Mouse (Mus musculus) heart, embryonic 11.5 days (tissue): ENCODE data around the gene Pgm5. TPM values are rescaled to one million over a fixed set of nuclear protein-coding genes. Genes with fewer than 3 reads are reported as not detected.

Experiments used
- ATAC-seq: fragments of 200-750 bp; cut with Nextera tagmentation; replicated peaks from 2 replicates; pipeline ENCODE4 v1.8.0; 2017; ENCODE audit warnings: moderate library complexity; ENCODE audit not compliant: insufficient number of reproducible peaks, low FRiP score, low TSS enrichment
- H3K27ac ChIP-seq: fragments of 300-500 bp; sonication (generic); 2 replicates; pipeline ENCODE4 v1.5.1; 2014; ENCODE audit warnings: mild to moderate bottlenecking, low read depth, low read length
- H3K27me3 ChIP-seq: fragments of 300-500 bp; sonication (generic); 2 replicates; pipeline ENCODE4 v1.6.1; 2014; ENCODE audit warnings: mild to moderate bottlenecking, low read length, mixed read lengths; ENCODE audit not compliant: control insufficient read depth, insufficient read depth
- H3K36me3 ChIP-seq: fragments of 300-500 bp; sonication (generic); 2 replicates; pipeline ENCODE4 v1.6.1; 2014; ENCODE audit warnings: mild to moderate bottlenecking, low read length, moderate library complexity, mixed read lengths; ENCODE audit not compliant: control insufficient read depth, insufficient read depth
- H3K4me1 ChIP-seq: fragments of 300-500 bp; sonication (generic); 2 replicates; pipeline ENCODE4 v1.6.1; 2014; ENCODE audit warnings: low read length; ENCODE audit not compliant: control insufficient read depth, insufficient read depth
- H3K4me2 ChIP-seq: fragments of 300-500 bp; sonication (generic); 2 replicates; pipeline ENCODE4 v1.6.1; 2014; ENCODE audit warnings: mild to moderate bottlenecking, moderate library complexity
- H3K4me3 ChIP-seq: fragments of 300-500 bp; sonication (generic); 2 replicates; pipeline ENCODE4 v1.5.1; 2014; ENCODE audit warnings: low read depth, low read length
- H3K9ac ChIP-seq: fragments of 300-500 bp; sonication (generic); 2 replicates; pipeline ENCODE4 v1.6.1; 2014; ENCODE audit warnings: mild to moderate bottlenecking, low read depth, low read length, moderate library complexity
- H3K9me3 ChIP-seq: fragments of 300-500 bp; sonication (generic); replicated peaks from 2 replicates; pipeline ENCODE4 v1.6.1; 2016; ENCODE audit warnings: low read length; ENCODE audit not compliant: control insufficient read depth
- WGBS: fragments of 180-500 bp; shearing (Covaris S2); extraction: QIAGEN DNeasy Blood & Tissue Kit; methylation state at CpG from one replicate; pipeline ENCODE4 v1.1.7; 2014; ENCODE audit not compliant: insufficient replicate concordance; 5-methylcytosine and 5-hydroxymethylcytosine counted together
- polyA plus RNA-seq: library from polyadenylated mRNA; unstranded; fragments of >200 nt; fragmentation: Nextera tagmentation; extraction: Ambion mirVana; gene quantifications from 2 replicates; pipeline ENCODE4 v1.2.1, GENCODE M21; 2014

Gene Pgm5
- polyA plus RNA-seq, 1 experiment from 2014 or later, result 6.3 TPM

DNA sequence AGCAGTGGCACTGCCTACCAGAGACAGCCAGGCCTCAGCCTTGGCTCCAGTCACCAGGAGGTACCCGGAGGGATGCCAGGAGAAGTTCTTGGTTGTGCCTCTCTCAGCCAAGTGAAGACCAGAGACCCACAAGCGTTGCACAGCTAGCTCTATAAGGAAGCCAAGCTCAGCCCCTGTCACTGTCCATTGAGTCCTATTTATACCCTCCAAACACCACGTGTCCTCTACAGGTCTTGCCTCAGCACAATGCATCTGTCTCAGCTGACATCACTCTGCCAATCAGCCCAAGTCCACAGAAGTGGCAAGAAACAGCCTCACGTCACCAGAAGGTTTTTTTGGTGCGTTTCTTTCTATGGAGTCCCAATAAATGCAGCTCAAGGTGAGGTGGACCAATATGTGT is 161.0 kb downstream of the Pgm5 start:
- H3K4me3 ChIP-seq, result no peak overlapping the region
- no peaks in the 10 kb centered on the region for H3K36me3 ChIP-seq
- no peak overlapping the region for H3K4me2 ChIP-seq
- no peak overlapping the region for H3K27ac ChIP-seq
- H3K4me1 ChIP-seq, result 0 out of 2 replicates have a peak, but pooled peaks cover 5% of the 10 kb centered on the region
- H3K9me3 ChIP-seq, result no peaks in the 10 kb centered on the region
- WGBS, result 67% methylated on average over 5 of the region's 5 CpGs
- H3K9ac ChIP-seq, result no peak overlapping the region
- no peaks in the 10 kb centered on the region for H3K27me3 ChIP-seq
- no peak for ATAC-seq

DNA sequence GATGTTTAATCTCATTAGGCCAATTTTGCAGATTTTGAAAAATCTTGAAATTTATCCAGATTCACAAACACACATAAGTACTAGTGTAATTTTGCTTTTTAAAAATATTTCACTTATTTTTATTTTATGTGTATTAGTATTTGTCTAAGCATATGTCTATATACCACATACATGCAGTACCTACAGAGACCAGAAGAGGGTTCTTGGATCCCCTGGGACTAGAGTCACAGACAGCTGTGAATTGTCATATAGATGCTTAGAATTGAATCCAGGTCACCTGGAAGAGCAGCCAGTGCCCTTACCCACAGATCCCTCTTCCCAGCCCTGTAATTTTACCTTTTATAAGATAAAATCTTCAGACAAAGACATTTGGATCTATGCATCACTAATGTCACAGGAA is 161.7 kb downstream of the Pgm5 start:
- Histone ChIP-seq H3K4me3 (no peak overlapping the region), H3K27me3 (no peaks in the 10 kb centered on the region), H3K36me3 (no peaks in the 10 kb centered on the region), H3K4me1 (0 out of 2 replicates have a peak, but pooled peaks cover 5% of the 10 kb centered on the region), H3K9me3 (no peaks in the 10 kb centered on the region), H3K27ac (no peak overlapping the region), H3K4me2 (no peak overlapping the region), H3K9ac (no peak overlapping the region)
- no peak for ATAC-seq

- Histone ChIP-seq H3K9me3 (no peaks in the 10 kb centered on the region), H3K9ac (no peak overlapping the region), H3K4me1 (0 out of 2 replicates have a peak, but pooled peaks cover 5% of the 10 kb centered on the region), H3K4me3 (no peak overlapping the region), H3K4me2 (no peak overlapping the region), H3K27ac (no peak overlapping the region), H3K27me3 (no peaks in the 10 kb centered on the region), H3K36me3 (no peaks in the 10 kb centered on the region)
- ATAC-seq, result no peak
- 69% methylated on average over 3 of the region's 3 CpGs for WGBS
These were observed 162.5 kb downstream of the Pgm5 start for GRCm38 (mm10) chr19:24699196-24699595.

- Histone ChIP-seq H3K4me2 (no peak overlapping the region), H3K4me3 (no peak overlapping the region), H3K27me3 (no peaks in the 10 kb centered on the region), H3K9ac (no peak overlapping the region), H3K36me3 (no peaks in the 10 kb centered on the region), H3K4me1 (0 out of 2 replicates have a peak, but pooled peaks cover 5% of the 10 kb centered on the region), H3K9me3 (no peaks in the 10 kb centered on the region), H3K27ac (no peak overlapping the region)
- ATAC-seq, result no peak
- 59% methylated on average over 5 of the region's 5 CpGs for WGBS
These were observed 163.0 kb downstream of the Pgm5 start for GRCm38 (mm10) chr19:24698651-24699050.

GRCm38 (mm10) chr19:24697946-24698345 is 163.7 kb downstream of the Pgm5 start:
- Histone ChIP-seq H3K4me3 (no peak overlapping the region), H3K9me3 (no peaks in the 10 kb centered on the region), H3K4me2 (no peak overlapping the region), H3K36me3 (no peaks in the 10 kb centered on the region), H3K27me3 (no peaks in the 10 kb centered on the region), H3K4me1 (0 out of 2 replicates have a peak, but pooled peaks cover 5% of the 10 kb centered on the region), H3K9ac (no peak overlapping the region), H3K27ac (no peak overlapping the region)
- 33% methylated on average over 1 of the region's 1 CpGs for WGBS
- ATAC-seq, result no peak

DNA sequence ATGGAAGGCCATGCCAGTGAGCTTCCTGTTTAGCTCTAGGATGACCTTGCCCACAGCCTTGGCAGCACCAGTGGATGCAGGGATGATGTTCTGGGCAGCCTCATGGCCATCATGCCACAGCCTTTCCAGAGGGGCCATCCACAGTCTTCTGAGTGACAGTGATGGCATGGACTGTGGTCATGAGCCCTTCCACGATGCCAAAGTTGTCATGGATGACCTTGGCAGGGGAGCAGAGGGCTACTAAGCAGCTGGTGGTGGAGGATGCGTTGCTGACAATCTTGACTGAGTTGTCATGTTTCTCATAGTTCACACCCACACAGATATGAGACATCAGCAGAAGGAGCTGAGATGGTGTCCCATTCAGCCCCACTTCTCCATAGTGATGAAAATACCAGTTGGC is 169.0 kb downstream of the Pgm5 start:
- Histone ChIP-seq H3K9me3 (no peaks in the 10 kb centered on the region), H3K27me3 (no peaks in the 10 kb centered on the region), H3K4me2 (no peak overlapping the region), H3K27ac (no peak overlapping the region), H3K4me1 (peaks cover 4% of the 10 kb centered on the region), H3K9ac (no peak overlapping the region), H3K4me3 (no peak overlapping the region), H3K36me3 (no peaks in the 10 kb centered on the region)
- no peak for ATAC-seq
- 61% methylated on average over 2 of the region's 2 CpGs for WGBS

DNA sequence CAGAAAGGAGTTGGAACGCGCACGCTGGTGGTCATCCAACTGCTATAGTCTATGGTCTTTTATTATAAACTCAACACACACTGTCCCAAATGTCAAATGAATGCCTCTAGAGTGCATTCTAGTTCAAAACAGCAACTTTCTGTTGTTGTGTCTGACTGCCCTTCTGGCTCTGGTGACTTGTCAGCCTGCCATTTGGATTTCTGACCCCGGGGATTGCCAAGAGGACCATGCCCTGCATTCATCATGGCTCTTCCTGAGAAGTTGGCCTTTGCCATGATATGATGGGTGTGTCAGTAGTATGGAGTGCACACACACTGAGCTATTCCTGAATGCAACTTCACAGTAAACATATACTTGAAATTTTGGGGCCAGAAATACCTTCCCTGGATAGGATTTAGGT is 172.1 kb downstream of the Pgm5 start:
- no peak for ATAC-seq
- H3K9ac ChIP-seq, result no peak overlapping the region
- H3K36me3 ChIP-seq, result no peaks in the 10 kb centered on the region
- no peak overlapping the region for H3K4me2 ChIP-seq
- no peaks in the 10 kb centered on the region for H3K9me3 ChIP-seq
- no peak overlapping the region for H3K4me3 ChIP-seq
- 95% methylated on average over 4 of the region's 4 CpGs for WGBS
- H3K27me3 ChIP-seq, result no peaks in the 10 kb centered on the region
- no peak overlapping the region for H3K27ac ChIP-seq
- peaks cover 4% of the 10 kb centered on the region for H3K4me1 ChIP-seq

GRCm38 (mm10) chr19:24688327-24688726 is 173.3 kb downstream of the Pgm5 start:
- no peak overlapping the region for H3K4me2 ChIP-seq
- no peak overlapping the region for H3K27ac ChIP-seq
- 82% methylated on average over 6 of the region's 6 CpGs for WGBS
- no peak overlapping the region for H3K4me3 ChIP-seq
- H3K27me3 ChIP-seq, result no peaks in the 10 kb centered on the region
- H3K4me1 ChIP-seq, result peaks cover 13% of the 10 kb centered on the region
- no peak overlapping the region for H3K9ac ChIP-seq
- no peaks in the 10 kb centered on the region for H3K9me3 ChIP-seq
- no peak for ATAC-seq
- no peaks in the 10 kb centered on the region for H3K36me3 ChIP-seq

GRCm38 (mm10) chr19:24686411-24686810 is 175.2 kb downstream of the Pgm5 start:
- Histone ChIP-seq H3K27ac (no peak overlapping the region), H3K9ac (no peak overlapping the region), H3K4me1 (peaks cover 13% of the 10 kb centered on the region), H3K9me3 (no peaks in the 10 kb centered on the region), H3K36me3 (no peaks in the 10 kb centered on the region), H3K27me3 (no peaks in the 10 kb centered on the region), H3K4me2 (no peak overlapping the region), H3K4me3 (no peak overlapping the region)
- WGBS, result 88% methylated on average over 10 of the region's 10 CpGs
- ATAC-seq, result no peak
